Mouse (Mus musculus) forelimb bud, embryonic 11.5 days (tissue): ENCODE measurements around the gene Rplp2.

Experiments
- DNase-seq: peaks from one replicate; pipeline ENCODE4 v3.0.0-alpha.2; 2012; ENCODE audit warnings: low read depth, low spot score

Rplp2 gene

DNA sequence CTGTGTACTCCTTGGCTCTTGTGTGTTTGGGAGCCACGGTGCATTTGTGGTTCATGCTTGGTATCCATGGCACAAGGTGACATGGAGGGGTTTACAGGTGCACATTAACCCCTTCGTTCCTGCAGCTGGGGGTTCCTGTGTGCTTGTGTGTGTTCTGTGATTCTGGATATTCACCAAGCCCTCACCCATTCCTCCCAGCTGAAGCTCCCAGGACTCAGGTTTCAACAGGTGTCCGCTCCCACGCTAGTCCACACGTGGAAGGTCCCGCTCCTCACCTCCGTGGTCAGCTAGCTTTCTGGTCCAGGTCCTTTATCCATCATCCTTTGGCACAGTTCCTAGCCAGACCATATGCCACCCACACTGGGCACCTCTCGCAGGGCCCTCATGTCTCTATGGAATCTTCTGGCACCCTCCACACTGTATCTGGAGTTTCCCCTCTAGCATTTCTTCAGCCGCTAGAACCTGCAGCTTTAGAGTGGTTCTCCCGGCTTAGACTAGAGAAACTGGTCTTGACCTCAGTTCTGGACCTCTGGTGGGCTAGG, 19.5 kb downstream of the Rplp2 start:
- no peak for DNase-seq

DNA sequence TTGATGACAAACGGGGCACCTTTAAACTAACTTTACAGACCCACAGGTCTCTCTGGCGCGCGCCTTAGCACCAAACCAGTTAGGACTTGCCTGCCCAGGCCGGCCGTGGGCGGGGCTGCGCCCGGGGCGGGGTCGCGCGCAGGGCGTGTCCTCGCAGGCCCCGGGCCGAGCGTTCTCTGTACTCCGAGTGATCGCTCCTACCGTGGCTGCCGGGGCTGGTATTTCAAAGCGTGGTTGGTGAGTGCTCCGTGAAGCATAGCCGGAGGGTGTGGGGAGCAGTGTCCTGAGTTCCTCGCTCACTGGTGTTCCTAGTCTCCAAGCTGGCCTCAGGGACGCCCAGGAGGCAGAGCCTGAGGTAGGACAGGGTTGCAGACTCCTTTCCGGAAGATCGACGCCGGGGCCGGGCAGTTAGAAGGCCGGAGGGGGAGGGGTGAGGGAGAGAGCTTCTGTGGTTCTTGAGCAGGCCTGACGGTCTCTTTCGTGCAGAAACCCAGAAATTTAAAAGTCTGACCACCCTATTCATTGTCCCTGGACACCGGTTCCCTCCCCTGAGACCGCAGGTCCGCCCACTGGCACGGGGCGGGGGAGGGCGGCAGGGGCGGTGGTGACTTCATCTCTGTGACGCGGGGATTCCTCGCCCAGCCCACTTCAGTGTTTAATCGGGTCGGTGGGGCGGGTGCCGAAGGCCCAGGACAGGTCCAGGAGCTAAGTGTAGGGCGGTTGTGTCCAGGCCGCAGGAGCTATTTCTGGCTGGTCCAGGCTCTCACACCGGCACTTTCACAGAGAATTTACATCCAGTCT, 20.3 kb downstream of the Rplp2 start, which contains the start of gene Cd151:
Gene Cd151 (plus strand): TSS at position 163 of the 801 bp plus-strand sequence.
- DNase-seq, result peak; percentile 72

- no peak for DNase-seq
These were observed 21.0 kb downstream of the Rplp2 start for GRCm38 (mm10) chr7:141468164-141468521.

GRCm38 (mm10) chr7:141468522-141469211, 21.5 kb downstream of the Rplp2 start:
- peak; percentile 65 for DNase-seq

GRCm38 (mm10) chr7:141469352-141469751, 22.2 kb downstream of the Rplp2 start:
- no peak for DNase-seq

DNA sequence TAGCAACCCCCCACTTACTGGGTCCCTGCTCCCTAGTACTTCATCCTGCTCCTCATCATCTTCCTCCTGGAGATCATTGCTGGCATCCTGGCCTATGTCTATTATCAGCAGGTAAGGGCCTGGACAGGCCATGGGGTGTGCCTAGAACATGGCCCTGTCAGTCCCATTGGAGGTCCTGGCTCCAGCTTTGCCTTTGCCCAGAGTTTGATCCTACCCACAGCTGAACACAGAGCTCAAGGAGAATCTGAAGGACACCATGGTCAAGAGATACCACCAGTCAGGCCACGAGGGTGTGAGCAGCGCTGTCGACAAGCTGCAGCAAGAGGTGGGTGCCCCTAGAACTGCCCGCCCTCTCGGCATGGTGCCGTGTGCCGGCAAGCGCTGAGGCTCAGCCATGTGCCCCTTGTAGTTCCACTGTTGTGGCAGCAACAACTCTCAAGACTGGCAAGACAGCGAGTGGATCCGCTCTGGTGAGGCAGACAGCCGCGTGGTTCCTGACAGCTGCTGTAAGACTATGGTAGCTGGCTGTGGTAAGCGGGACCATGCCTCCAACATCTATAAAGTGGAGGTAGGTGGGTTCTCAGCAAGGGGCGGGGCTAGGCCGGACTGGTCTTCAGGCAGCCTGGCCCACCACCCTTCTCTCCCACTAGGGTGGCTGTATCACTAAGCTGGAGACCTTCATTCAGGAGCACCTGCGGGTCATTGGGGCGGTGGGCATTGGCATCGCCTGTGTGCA, 22.9 kb downstream of the Rplp2 start:
- DNase-seq, result no peak

- DNase-seq, result no peak
These were observed 23.4 kb downstream of the Rplp2 start for GRCm38 (mm10) chr7:141470637-141470944.

- no peak for DNase-seq
These were observed 24.1 kb downstream of the Rplp2 start for GRCm38 (mm10) chr7:141471236-141471635.

- no peak for DNase-seq
These were observed 25.1 kb downstream of the Rplp2 start for GRCm38 (mm10) chr7:141472226-141472625.

DNA sequence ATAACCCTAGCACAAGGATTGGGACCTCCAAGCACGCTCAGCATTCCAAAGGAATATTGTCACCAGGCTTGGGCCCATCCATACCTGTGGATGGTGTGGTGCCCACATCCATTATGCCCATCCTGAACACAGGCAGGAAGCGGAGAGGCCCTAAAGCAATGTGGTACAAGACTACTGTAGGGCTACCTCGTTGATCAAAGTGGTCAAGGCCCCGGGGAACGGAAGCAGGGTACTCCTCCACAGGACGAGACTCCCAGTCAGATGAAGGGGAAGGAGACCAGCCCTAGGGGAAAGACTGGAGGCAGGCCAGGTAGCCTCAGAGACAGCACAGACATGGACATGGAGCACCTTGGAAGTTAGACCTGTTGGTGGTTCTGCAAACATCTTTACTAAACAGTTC, 25.6 kb downstream of the Rplp2 start:
- DNase-seq, result no peak

- no peak for DNase-seq
These were observed 27.0 kb downstream of the Rplp2 start for GRCm38 (mm10) chr7:141474160-141474559.

DNA sequence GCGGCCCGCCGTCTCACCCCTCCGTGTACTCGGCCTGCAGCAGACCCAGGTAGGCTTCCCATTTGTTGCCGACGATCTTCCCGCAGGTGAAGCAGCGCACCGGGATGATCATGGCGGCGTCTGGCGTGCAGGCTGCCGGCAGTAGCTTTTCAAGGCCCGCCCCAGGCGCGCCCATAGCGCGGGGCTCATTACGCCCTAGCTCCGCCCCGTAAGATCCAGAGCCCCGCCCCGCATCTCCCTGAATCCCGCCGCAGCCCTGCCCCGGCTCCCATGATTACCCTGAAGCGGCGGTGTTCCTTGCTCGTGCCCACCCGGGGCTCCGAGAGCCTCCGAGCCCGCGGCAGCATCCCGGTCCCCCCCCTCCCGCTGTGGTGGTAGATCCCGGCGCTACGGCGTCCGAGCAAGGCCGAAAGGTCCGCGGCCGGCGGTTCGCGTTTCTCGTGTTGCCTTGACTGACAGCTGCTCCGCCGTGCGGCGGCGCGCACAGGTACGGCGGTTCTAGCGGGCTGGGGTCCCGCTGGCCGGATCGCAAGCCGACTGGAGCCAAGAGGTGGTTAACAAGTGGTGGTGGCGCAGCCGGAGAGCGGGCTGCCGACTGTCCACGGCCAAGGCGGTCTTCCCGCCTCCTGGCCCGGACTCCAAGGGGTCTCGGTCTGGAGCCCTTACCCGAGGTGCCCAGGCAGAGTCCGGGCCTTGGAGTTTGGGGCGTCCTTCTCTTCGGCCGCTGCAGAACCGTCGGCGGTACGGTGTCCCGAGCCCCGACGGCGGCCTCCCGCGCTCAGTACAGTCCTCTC, 28.0 kb downstream of the Rplp2 start, which contains the start of the genes Polr2l and Tspan4:
Gene Polr2l (minus strand): TSS at position 122 of the 794 bp plus-strand sequence.
Gene Tspan4 (plus strand): TSS at position 230 of the 794 bp plus-strand sequence.
- DNase-seq, result peak; percentile 81

- DNase-seq, result no peak
These were observed 28.6 kb downstream of the Rplp2 start for GRCm38 (mm10) chr7:141475805-141476158.

- DNase-seq, result no peak
These were observed 29.2 kb downstream of the Rplp2 start for GRCm38 (mm10) chr7:141476226-141476980.

DNA sequence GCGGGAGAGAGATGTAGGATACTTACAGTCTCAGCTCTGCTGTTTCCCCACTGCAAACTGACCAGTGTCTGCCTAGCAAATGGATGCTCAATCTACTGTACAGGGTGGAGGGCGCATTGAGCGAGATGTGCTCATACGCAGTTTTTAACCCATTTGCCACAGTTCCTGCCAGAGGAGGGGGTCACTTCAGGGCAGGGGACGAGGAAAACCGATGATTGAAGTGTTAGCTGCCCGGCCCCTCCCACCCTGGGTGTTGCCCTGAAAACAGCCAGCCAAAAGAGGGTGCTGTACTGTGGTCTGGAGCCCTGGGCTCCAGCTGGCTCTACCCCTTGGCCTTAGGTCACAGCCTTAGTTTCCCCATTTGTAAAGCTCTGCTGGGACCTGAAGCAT, 29.8 kb downstream of the Rplp2 start:
- DNase-seq, result no peak

DNA sequence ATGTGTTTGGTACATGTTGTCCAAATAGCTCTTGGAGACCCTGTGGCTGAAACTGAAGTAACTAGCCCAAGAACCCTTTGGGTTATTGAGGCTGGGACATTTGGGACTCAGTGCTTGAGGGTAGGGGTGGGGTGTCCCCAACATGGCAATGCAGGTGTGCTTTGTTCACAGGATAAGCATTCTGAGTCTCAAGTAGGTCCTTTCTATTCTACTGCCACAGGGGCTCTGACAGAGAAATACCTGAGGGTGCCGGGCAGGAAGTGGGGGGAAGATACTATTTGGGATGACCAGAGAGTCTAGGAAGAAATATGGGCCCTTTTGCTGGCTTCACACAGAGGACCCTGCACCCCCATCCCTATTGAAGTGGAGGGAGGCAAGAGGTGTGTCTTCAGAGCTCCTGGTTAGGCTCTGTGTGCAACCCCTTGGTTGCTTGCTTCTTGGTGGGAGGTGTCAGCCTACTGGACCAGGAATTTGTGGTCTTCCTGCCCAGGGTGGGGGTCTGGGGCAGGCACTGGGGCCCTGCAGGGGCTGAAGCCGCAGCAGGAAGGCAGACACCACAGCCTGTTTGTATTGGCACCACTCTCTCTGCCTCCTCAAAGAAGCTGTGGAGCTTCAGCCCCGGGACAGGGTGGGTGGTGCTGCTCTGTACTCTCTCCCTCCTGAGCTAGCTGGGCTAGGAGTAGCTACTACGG, 30.6 kb downstream of the Rplp2 start:
- DNase-seq, result no peak

DNA sequence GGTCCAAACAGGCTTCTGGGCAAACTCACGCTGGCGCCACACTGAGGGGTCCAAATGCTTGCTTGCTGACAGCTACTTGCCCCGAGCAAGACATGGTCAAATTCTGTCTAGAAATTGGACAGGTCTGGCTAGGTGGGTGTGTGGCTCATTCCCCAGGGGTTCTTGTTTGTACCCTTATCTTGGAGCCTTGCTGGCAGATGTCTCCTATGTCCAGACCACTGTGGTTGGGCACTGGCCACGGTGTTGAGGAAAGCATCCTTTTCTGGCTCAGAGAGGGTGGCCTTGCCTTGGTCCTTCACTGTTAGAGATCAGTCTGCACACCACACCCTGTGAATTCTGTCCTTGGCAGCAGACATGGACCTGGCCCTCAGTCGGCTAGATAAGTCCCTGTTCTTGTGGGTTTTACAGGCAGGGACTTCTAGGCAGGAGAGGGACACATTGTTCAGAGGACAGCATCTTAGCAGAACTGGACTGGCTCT, 31.1 kb downstream of the Rplp2 start:
- no peak for DNase-seq

- peak; percentile 80 for DNase-seq
These were observed 33.8 kb downstream of the Rplp2 start for GRCm38 (mm10) chr7:141480842-141481497.
